Mouse (Mus musculus): Measurements from ENCODE around the gene Prep. TPM values are rescaled to one million over a fixed set of nuclear protein-coding genes. Genes with fewer than 3 reads are reported as not detected.

Gene Prep
- 7.6 and 11.4 TPM in 2 replicates for polyA plus RNA-seq (2012; ENCODE audit: low replicate concordance)

GRCm38 (mm10) chr10:45066931-45067308 is at the start of gene Prep:
Gene Prep (plus strand): TSS chr10:45067203.

GRCm38 (mm10) chr10:45177798-45178197 is 110.8 kb downstream of the Prep start, which contains the start of gene Popdc3:
Gene Popdc3 (plus strand): TSS chr10:45178098.

Other genes with a start within 250 kb of the Prep start
- gene Popdc3, start 110.9 kb downstream of the Prep start, polyA plus RNA-seq (2012; ENCODE audit: low replicate concordance), result not detected in 2 replicates

Measured in hematopoietic multipotent progenitor cell, adult 10-12 weeks (in vitro differentiated cells).